Mouse (Mus musculus) heart, adult 9 months (tissue): ENCODE data around the gene Rcan2.

Source experiments
- DNase-seq, 2 experiments: peaks; one replicate each; pipeline ENCODE4 v3.0.0; 2022; ENCODE audit warnings: low spot score in 2 of 2

Gene Rcan2

GRCm38 (mm10) chr17:43801077-43801476 is at the start of gene Rcan2:
Gene Rcan2 (plus strand): TSS chr17:43801351.
- DNase-seq, result peak; percentile 32 to 60

GRCm38 (mm10) chr17:43752811-43753210 is 48.3 kb upstream of the Rcan2 start:
- DNase-seq, result no peak

DNA sequence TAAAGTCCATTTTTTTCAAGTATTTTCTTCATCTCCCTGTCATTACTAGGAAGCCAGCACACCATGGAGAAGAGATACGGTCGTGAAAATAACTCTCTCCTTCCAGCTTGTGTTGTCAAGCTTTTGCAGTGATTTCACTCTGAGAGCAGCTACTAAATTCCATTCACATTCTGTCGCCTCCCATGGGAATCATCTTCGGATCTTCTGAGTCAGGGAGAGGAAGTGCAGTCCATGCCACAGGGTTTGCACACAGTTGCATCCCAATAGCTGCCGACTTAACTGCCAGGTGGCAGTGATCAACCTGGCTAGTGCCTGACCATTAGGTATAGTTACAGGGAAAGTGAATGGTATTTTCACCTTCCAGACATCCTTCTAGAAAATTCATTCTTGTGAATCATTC is 46.5 kb upstream of the Rcan2 start:
- peak; percentile 14 to 43 for DNase-seq

DNA sequence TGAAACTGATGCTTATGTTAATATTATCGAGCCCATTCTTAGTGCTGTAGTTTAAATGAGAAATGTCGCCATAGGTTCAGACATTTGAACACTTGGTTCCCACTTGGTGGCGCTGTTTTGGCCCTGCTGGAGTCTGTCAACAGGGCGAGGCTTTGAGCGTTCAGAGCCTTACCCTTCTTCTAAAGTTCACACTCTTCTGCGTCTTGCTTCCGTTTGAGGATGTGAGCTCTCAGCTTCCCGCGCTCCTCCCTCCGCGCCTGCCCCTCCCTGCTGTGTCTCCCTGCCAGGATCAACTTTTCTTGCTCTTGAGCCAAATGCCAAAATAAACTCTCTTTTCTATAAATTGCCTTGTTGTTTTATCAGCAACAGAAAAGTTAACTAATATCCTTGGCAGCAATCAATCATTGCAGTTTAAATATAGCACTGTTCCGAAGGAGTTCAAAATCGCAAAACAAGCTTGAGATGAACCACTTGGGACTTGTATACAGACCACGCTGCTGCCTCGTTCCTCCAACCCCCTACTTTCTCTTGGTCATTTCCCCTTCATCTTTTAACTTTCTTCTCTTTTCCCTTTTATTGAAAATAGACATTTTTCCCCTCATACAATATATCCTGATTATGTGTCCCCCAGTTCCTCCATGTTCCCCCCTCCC is 42.4 kb upstream of the Rcan2 start:
- peak; percentile 49 to 57 for DNase-seq

- peak; percentile 54 to 63 for DNase-seq
Measured at GRCm38 (mm10) chr17:43784531-43784930, 16.6 kb upstream of the Rcan2 start.

DNA sequence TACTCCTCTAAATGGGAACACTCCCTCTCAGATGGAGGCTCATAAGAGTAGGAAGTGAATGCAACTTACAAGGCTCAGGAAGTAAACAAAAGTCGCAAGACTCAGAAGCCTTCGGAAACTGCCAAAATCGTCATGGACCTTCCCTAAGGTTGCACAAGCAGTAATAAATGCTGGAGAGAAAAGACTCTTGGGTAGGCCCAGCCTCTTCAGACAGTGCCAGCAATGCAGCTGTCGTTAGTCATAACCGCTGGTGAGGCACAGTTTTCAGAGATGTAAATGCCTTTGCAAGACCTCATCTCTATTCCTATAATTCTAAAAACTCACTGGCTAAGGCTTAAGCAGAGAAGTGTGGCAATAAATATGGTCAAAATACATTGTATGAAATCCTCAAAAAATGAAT is 12.9 kb upstream of the Rcan2 start:
- no peak for DNase-seq

GRCm38 (mm10) chr17:43789376-43789775 is 11.8 kb upstream of the Rcan2 start:
- DNase-seq, result no peak

GRCm38 (mm10) chr17:43791751-43792150 is 9.4 kb upstream of the Rcan2 start:
- DNase-seq, result no peak

DNA sequence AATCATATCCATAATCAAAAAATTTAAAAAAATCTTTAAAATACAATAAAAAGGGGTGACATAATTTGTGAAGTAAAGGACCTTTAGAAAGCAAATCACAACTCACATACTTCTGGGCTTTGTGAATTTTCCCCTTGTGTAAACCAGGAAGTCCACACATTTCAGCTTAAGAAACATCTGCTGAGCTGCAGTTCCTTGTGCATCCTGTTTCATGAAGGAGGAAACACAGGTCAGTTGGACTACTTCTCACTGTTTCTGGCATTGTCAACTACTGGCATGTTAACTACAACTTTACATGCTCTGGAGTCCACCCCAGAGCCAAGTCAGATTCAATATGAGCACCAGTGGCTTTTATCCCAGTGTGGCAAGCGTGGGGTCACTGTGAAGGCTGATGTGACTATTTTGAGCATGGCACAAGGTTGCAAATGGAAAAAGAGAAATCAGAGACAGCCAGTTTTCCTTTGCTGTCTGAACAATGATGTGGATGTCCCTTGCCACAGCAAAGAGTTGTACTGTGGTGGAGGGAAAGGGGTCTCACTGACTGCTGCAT is 6.3 kb upstream of the Rcan2 start:
- peak; percentile 58 to 60 for DNase-seq

GRCm38 (mm10) chr17:43801595-43802373 is 633 bp downstream of the Rcan2 start:
- peak; percentile 80 to 81 for DNase-seq

- peak in 1 of 2 experiments; percentile 39 for DNase-seq
Measured at GRCm38 (mm10) chr17:43802414-43802813, 1.3 kb downstream of the Rcan2 start.

DNA sequence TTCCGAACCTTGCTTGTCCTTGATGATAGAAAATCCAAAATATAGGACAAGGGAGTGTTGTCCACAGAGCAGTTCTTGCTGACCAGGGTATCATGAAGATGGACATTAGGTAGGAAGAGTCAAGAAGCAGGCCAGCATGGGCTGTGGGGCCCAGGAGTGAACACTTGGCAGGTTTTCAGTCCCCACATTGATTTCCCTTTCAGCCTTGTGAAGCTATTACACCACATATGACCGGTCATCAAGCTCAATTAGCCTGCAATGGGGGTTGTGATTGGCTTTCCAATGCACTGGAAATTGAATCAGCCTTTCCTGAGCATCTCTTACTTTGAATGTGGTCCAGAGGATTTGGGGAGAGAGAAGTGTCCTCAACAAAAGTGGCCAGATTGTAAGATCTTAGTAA is 2.0 kb downstream of the Rcan2 start:
- no peak for DNase-seq

GRCm38 (mm10) chr17:43803764-43804163 is 2.6 kb downstream of the Rcan2 start:
- peak; percentile 59 to 73 for DNase-seq

- DNase-seq, result no peak
Measured at GRCm38 (mm10) chr17:43806841-43807240, 5.7 kb downstream of the Rcan2 start.

GRCm38 (mm10) chr17:43811453-43811852 is 10.3 kb downstream of the Rcan2 start:
- no peak for DNase-seq

DNA sequence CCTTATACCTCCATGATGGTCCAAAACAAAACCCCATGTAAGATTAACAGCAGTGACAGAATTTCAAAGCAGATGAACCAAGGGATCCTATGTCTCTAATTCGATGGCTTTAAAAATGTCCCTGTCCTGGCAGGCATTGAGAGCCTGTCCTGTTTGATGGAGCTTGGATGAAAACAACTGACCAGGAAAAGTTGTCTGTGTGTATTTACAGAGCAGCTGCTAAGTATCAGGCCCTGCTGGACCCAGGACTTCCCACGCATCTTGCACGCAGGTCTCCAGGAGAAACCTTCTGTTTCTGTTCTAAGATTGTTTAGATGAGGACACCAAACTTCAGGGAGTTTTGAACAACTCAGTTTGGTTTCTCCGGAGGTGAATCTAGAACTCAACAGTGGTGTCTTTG is 14.2 kb downstream of the Rcan2 start:
- DNase-seq, result no peak

GRCm38 (mm10) chr17:43816480-43816879 is 15.3 kb downstream of the Rcan2 start:
- no peak for DNase-seq

GRCm38 (mm10) chr17:43817171-43817570 is 16.0 kb downstream of the Rcan2 start:
- DNase-seq, result no peak

- no peak for DNase-seq
Measured at GRCm38 (mm10) chr17:43818390-43818789, 17.2 kb downstream of the Rcan2 start.

- DNase-seq, result no peak
Measured at GRCm38 (mm10) chr17:43820904-43821303, 19.8 kb downstream of the Rcan2 start.

GRCm38 (mm10) chr17:43822207-43822606 is 21.1 kb downstream of the Rcan2 start:
- DNase-seq, result no peak

- DNase-seq, result no peak
Measured at GRCm38 (mm10) chr17:43822630-43823029, 21.5 kb downstream of the Rcan2 start.
